Mouse (Mus musculus): ENCODE measurements at regions not wholly inside any gene's neighbourhood (a gene's known extent, or its start where the extent isn't known, plus 50 kb on each side); places are given as distances from the start of the nearest gene placed in this dataset.

DNA sequence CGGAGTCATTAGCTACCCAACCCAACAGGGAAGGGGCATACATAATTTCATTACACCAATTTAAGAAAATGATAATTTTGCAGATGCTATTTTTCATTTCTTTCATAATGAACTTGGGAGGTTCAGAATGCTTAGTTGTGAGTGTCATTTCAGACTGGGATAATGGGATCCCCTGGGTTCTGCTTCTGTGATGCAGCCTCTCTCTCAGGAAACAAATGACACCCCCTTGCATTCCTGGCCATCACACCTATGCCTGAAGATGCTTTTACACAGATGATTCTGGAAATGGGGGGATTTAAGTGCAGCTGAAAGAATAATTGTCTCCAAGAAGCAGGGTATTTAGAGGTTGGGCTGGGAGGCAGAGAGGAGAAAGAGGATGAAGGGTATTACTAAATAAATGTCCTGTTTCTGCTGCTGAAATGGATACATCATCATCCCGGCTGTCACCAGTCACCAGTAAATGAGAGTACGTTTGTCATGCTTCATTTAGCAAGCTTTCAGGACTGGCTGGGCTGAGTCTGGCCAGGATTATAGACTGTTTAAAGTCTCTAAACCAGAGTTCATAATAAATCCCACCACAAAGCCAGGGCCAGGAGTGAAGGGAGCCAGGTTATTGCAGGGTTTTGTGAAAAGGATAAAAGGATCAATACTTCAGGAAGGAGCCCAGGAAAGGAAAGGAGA is 527.5 kb upstream of the Sptlc3 start:
- Histone ChIP-seq H3K36me3 (ENCODE audit: control insufficient read depth, insufficient read depth, low read length) (no peaks in the 10 kb centered on the region), H3K9me3 (ENCODE audit: control insufficient read depth, low read length) (no peaks in the 10 kb centered on the region), H3K9ac (ENCODE audit: low read length) (no peak overlapping the region), H3K4me1 (replicated peaks; ENCODE audit: control insufficient read depth, insufficient read depth) (no peaks in the 10 kb centered on the region), H3K4me3 (ENCODE audit: low read depth, low read length) (no peak overlapping the region), H3K27ac (replicated peaks) (no peak overlapping the region), H3K4me2 (replicated peaks; ENCODE audit: low read depth) (no peak overlapping the region), H3K27me3 (ENCODE audit: control insufficient read depth, insufficient read depth, low read length) (no peaks in the 10 kb centered on the region)
- WGBS, result 52% methylated on average over 3 of the region's 3 CpGs
- TF ChIP-seq EP300 (optimal IDR thresholded peaks at IDR 0.05) (no peak), CTCF (IDR thresholded peaks at IDR 0.05; ENCODE audit: low read depth) (no peak)
- ATAC-seq (ENCODE audit: low FRiP score, low TSS enrichment), result no peak
- no peak for DNase-seq (ENCODE audit: low spot score)

DNA sequence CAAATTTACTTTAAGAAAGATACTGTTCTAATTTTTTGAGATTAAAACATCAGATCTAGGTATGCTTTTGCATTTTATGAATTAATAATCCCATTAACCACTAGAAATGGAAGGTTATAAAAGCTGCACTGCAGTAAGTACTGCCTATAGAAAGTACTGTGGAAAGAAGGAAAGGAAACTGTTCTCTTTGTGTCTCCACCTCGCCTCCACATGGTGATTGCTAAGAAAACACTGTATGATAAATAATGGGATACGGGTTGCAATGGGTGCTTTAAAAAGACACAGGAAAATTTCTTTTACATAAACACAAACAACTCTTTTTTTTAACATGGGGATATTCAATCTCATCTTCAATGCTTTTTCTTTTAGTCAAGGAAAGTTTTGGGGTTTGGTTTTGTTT is 519.2 kb upstream of the Sptlc3 start:
- Histone ChIP-seq H3K4me2 (replicated peaks; ENCODE audit: low read depth) (no peak overlapping the region), H3K9ac (ENCODE audit: low read length) (no peak overlapping the region), H3K4me3 (ENCODE audit: low read depth, low read length) (no peak overlapping the region), H3K36me3 (ENCODE audit: control insufficient read depth, insufficient read depth, low read length) (no peaks in the 10 kb centered on the region), H3K9me3 (ENCODE audit: control insufficient read depth, low read length) (no peaks in the 10 kb centered on the region), H3K27ac (replicated peaks) (no peak overlapping the region), H3K4me1 (replicated peaks; ENCODE audit: control insufficient read depth, insufficient read depth) (no peaks in the 10 kb centered on the region), H3K27me3 (ENCODE audit: control insufficient read depth, insufficient read depth, low read length) (no peaks in the 10 kb centered on the region)
- 31% methylated on average over 2 of the region's 2 CpGs for WGBS
- no peak for ATAC-seq (ENCODE audit: low FRiP score, low TSS enrichment)
- DNase-seq (ENCODE audit: low spot score), result no peak
- peak; percentile 49 for TF ChIP-seq CTCF (IDR thresholded peaks at IDR 0.05; ENCODE audit: low read depth)
- no peak for TF ChIP-seq EP300 (optimal IDR thresholded peaks at IDR 0.05)

DNA sequence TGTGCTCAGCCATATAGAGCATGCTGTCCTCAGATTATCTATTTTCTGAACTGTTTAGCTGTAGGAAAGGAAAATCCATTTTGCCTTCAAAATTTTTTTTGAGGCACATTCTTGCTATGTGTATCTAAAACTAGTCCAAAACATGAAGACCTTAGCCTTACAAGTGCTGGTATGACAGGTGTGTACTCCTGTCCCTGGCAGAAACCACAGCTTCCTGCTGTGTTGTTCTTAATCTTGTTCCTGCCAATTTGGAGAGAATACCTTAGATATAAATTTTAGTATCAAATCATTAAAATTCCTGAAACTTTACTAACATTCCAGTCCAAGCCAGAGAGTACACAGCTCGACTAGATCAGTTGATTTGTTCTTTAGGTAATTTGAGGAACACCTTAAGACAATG is 503.7 kb upstream of the Sptlc3 start:
- Histone ChIP-seq H3K9ac (ENCODE audit: low read length) (no peak overlapping the region), H3K36me3 (ENCODE audit: control insufficient read depth, insufficient read depth, low read length) (no peaks in the 10 kb centered on the region), H3K9me3 (ENCODE audit: control insufficient read depth, low read length) (no peaks in the 10 kb centered on the region), H3K4me1 (replicated peaks; ENCODE audit: control insufficient read depth, insufficient read depth) (no peaks in the 10 kb centered on the region), H3K4me2 (replicated peaks; ENCODE audit: low read depth) (no peak overlapping the region), H3K4me3 (ENCODE audit: low read depth, low read length) (no peak overlapping the region), H3K27ac (replicated peaks) (no peak overlapping the region), H3K27me3 (ENCODE audit: control insufficient read depth, insufficient read depth, low read length) (no peaks in the 10 kb centered on the region)
- ATAC-seq (ENCODE audit: low FRiP score, low TSS enrichment), result no peak
- WGBS, result 49% methylated on average over 1 of the region's 1 CpGs
- TF ChIP-seq CTCF (IDR thresholded peaks at IDR 0.05; ENCODE audit: low read depth) (no peak), EP300 (optimal IDR thresholded peaks at IDR 0.05) (no peak)
- DNase-seq (ENCODE audit: low spot score), result no peak

DNA sequence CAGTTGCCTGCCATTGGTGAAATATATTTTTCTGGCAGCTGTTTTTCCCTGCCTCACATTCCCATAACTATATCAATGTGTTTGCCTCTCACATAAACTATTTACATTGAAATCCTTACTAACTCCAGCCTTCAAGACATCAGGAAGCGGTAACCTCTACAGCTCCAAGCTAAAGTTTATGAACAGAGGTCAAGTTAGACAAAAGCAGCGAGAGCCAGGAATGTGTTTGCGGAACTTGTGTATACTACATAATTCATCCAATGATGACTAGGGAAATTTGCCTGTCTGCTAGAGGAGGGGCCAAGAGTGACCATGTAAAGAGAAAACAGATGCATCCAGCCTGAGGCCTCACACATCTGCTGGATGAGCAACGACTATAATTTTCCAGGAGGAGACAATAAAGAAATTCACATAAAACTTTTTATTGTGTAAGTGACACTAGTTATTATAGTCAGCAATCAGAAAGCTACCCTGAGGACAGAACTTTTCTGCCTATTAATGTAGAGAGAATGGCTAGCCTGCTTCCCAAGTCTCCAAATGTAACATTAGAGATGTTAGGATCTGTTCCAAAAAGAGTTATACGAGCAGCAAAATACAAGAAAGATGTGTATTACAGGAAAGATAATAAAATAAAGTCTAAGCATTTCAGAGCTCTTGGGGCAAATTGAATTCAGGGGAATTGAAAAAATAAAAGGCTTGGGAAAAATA is 461.5 kb upstream of the Sptlc3 start:
- WGBS, result 30% methylated on average over 5 of the region's 5 CpGs
- no peaks in the 10 kb centered on the region for H3K36me3 ChIP-seq (ENCODE audit: control insufficient read depth, insufficient read depth, low read length)
- H3K27ac ChIP-seq (replicated peaks), result no peak overlapping the region
- no peak overlapping the region for H3K4me2 ChIP-seq (replicated peaks; ENCODE audit: low read depth)
- ATAC-seq (ENCODE audit: low FRiP score, low TSS enrichment) (no peak), DNase-seq (ENCODE audit: low spot score) (no peak)
- TF ChIP-seq EP300 (optimal IDR thresholded peaks at IDR 0.05), result no peak
- no peak for TF ChIP-seq CTCF (IDR thresholded peaks at IDR 0.05; ENCODE audit: low read depth)
- H3K4me1 ChIP-seq (replicated peaks; ENCODE audit: control insufficient read depth, insufficient read depth), result no peaks in the 10 kb centered on the region
- H3K9ac ChIP-seq (ENCODE audit: low read length), result no peak overlapping the region
- no peaks in the 10 kb centered on the region for H3K27me3 ChIP-seq (ENCODE audit: control insufficient read depth, insufficient read depth, low read length)
- H3K4me3 ChIP-seq (ENCODE audit: low read depth, low read length), result no peak overlapping the region
- no peaks in the 10 kb centered on the region for H3K9me3 ChIP-seq (ENCODE audit: control insufficient read depth, low read length)

DNA sequence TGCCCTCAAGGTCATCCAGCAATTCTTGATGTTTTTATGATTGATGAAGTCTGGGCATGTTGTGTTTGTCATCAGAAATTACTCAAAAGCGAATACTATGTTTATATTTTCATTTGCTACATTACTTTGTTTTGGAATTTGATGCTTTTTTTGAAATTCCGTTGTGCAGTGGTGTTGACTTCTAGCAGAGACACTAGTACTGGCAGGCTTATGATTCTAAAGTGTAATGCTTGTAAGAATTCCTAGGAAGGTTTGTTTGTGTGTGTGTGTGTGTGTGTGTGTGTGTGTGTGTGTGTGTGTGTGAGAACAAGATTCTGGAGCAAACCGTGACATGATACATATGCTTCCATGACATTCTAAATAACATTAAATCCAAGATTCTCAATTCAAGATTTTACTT is 458.9 kb upstream of the Sptlc3 start:
- WGBS, result 56% methylated on average over 3 of the region's 3 CpGs
- Histone ChIP-seq H3K4me1 (replicated peaks; ENCODE audit: control insufficient read depth, insufficient read depth) (no peaks in the 10 kb centered on the region), H3K27ac (replicated peaks) (no peak overlapping the region), H3K4me2 (replicated peaks; ENCODE audit: low read depth) (no peak overlapping the region), H3K9me3 (ENCODE audit: control insufficient read depth, low read length) (no peaks in the 10 kb centered on the region), H3K9ac (ENCODE audit: low read length) (no peak overlapping the region), H3K36me3 (ENCODE audit: control insufficient read depth, insufficient read depth, low read length) (no peaks in the 10 kb centered on the region), H3K4me3 (ENCODE audit: low read depth, low read length) (no peak overlapping the region), H3K27me3 (ENCODE audit: control insufficient read depth, insufficient read depth, low read length) (no peaks in the 10 kb centered on the region)
- TF ChIP-seq EP300 (optimal IDR thresholded peaks at IDR 0.05) (no peak), CTCF (IDR thresholded peaks at IDR 0.05; ENCODE audit: low read depth) (no peak)
- ATAC-seq (ENCODE audit: low FRiP score, low TSS enrichment), result no peak
- DNase-seq (ENCODE audit: low spot score), result no peak

DNA sequence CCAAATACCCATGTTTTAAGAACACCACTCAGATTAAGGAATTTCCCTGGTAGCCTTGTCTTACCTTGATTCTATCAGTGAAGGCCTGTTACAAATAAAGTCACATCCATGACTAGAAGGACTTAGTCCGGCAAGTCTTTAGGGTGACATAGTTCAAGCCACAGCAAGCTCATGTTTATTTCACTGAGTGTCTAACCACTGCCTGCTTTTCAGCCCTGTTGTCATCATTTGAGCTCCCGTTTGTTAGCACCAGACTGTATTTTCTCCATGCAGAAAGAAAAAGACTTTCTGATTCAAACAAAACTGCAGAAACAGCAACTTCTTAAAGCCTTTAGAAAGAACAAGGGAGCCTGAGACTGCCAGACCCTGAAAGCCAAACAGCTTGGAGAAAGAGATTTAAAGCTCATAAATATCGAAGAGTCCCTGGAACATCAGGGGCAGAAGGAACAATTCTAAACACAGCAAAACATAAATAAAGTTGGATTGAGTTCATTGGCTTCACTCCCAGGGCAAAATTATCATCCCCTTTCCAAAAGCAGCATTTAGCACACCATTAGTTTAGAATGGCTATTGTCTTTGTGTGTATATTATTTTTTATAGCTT is 451.9 kb upstream of the Sptlc3 start:
- H3K27me3 ChIP-seq (ENCODE audit: control insufficient read depth, insufficient read depth, low read length), result no peaks in the 10 kb centered on the region
- no peaks in the 10 kb centered on the region for H3K4me1 ChIP-seq (replicated peaks; ENCODE audit: control insufficient read depth, insufficient read depth)
- H3K4me3 ChIP-seq (ENCODE audit: low read depth, low read length), result no peak overlapping the region
- ATAC-seq (ENCODE audit: low FRiP score, low TSS enrichment) (no peak), DNase-seq (ENCODE audit: low spot score) (no peak)
- TF ChIP-seq EP300 (optimal IDR thresholded peaks at IDR 0.05) (no peak), CTCF (IDR thresholded peaks at IDR 0.05; ENCODE audit: low read depth) (no peak)
- no peak overlapping the region for H3K27ac ChIP-seq (replicated peaks)
- no peaks in the 10 kb centered on the region for H3K36me3 ChIP-seq (ENCODE audit: control insufficient read depth, insufficient read depth, low read length)
- WGBS, result 48% methylated on average over 3 of the region's 3 CpGs
- no peak overlapping the region for H3K9ac ChIP-seq (ENCODE audit: low read length)
- no peaks in the 10 kb centered on the region for H3K9me3 ChIP-seq (ENCODE audit: control insufficient read depth, low read length)
- no peak overlapping the region for H3K4me2 ChIP-seq (replicated peaks; ENCODE audit: low read depth)

Data from stomach, postnatal 0 days (tissue).